Mouse (Mus musculus) telencephalon, adult 2 months (tissue): Measurements from ENCODE around the gene Nfya.

ENCODE experiments used
- DNase-seq: peaks from one replicate; pipeline ENCODE4 v3.0.0-alpha.2; 2011; ENCODE audit warnings: low read depth, low spot score

Gene Nfya

DNA sequence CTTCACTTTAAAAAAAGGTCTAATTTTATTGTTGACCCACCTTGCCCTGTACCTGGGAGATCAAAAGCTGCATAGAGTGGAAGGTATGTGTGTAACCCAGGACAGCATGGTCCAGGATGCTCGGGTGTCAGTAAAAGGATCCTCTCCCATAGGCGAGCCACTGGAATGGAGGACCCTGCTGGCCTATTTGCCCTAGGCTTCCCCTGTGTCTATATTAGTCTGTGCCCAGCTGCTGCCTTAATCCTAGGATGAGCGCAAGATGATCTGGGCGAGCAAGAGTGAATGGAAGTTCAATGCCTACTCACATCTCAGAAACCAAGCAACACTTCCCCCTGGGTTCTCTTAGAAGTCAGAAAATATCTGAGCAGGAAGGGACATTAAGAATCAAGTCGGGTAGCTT, 21.3 kb upstream of the Nfya start:
- DNase-seq, result no peak

DNA sequence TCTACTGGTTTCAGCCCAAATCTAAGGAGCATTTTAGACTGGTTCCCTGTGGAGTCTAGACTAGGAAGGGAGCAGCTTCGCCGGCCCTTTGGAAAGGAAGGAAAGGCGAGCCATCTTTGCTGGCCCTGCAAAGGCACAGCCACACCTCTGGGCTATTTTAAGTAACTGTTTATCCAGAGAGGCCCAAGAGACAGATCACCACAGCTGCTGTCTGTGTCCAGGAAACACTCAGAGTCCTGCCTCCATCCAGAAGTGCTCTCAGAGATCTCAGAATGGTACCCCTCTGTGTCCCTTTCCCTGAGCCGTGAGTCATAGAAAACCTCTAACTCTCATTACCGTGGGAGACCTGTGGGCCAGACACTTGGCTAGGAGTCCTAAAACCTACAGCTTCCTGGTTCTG, 20.7 kb upstream of the Nfya start:
- no peak for DNase-seq

DNA sequence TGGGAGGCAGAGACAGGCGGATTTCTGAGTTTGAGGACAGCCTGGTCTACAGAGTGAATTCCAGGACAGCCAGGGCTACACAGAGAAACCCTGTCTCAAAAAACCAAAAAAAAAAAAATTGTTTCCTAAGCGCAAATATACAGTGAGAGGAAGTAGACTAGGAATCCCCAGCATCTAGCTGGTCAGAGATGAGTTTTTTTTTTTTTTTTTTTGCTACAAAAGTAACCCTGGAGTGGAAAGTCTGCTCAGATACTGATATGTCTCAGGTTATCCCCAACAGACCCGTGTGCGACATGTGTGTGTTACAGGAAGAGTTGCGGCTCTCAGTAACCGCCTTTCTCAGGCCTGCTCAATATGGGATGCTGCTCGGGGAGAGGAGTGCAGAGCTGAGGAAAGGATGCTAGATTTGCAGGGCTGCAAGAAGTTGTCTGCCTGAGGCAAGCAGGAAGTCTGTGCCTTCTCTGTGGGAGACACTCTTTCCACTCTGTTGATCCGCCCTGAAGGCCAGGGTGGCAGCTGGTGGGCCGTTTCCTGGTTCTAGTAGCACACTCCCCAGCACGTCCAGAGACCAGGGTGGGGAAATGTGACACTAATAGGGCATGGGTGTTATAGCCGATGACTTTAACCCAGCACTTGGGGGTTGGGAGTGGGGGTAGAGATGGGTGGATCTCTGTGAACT, 18.3 kb upstream of the Nfya start:
- no peak for DNase-seq

DNA sequence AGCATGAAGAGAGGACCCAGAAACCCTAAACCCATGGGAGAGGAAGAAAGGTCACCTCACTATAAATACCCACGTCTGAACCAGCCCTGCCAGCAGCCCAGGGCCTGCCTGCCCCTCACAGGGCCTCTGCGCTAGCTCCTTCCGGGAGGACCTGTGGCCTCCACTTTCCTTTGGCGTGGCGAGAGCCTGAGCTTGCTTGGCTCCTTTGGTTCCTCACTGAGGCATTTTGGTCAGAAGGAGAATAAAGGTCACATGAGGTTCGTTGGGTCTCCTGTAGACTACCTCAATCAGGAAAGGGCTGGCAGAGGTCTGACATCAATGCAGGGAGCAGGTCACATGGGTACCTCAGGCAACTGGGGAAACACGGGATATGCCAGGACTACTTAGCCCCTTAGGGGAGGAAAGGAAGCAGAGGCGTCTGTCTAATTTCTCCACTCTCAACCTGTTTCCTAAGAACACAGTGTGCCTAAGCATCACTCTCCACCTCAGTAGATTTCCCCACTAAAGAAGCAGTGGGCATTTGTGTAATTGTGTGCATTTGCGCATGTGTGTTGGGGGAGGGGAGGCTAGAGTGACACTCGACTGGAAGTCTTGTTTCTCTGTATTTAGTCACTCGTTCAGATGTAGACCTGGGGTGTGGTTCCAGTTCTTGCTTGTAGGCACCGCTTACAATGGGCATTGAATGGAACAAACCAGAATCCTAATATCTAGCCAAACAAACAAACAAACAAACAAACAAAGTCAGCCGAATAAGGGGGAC, 17.5 kb upstream of the Nfya start:
- DNase-seq, result no peak

DNA sequence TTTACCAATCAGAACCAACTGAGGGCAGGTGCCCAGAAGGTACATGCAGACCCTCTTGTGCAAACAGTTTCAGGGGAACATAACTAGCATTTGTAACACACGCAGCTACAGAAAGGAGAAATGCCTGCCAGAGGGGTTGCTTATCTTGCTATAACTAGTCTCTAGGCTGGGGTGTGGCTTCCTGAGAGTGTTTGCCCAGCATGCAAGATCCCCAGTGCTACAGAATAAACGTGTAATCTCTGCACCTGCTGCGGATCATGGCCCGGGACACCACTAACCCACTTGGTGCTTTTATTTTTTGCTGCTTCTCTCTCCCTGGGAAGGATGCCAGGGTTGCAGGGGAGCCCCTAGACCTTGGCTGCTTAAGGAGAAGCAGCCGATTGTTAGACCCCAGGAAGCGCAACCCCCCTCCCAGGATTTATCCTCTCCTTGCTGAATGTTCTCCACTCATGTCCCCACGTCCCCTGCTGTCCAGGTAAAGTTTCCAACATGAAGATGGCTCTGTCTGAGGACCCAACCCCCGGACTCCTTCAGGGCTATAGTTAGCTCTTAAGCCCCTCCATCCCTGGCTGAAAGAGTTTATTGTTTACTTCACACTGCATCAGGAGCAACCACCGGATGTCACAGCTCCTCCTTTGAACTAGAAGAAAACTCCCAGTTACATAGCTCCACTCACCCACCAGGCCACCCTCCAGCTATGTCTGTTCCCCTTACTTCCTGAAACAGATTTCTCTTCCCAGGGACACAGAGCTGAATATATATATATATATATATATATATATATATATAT, 16.3 kb upstream of the Nfya start:
- no peak for DNase-seq

DNA sequence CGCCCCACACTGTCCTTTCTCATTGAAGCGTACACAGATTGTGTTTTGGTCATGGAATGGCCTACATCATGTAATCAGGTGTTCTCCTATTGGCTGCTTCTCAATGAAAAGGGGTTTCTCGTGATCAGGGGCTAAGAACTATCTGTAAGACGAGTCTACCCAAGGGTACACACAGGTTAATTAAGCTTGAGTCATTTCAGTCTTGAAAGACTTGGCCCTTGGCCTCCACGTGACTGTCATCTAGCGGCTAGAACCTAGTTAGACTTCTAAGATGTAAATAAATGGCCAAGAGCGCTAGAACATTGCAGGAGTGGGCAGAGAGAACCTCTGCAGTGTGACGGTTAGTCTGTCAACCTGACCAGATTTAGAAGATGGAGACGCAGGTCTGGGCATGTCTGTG, 14.5 kb upstream of the Nfya start:
- no peak for DNase-seq

DNA sequence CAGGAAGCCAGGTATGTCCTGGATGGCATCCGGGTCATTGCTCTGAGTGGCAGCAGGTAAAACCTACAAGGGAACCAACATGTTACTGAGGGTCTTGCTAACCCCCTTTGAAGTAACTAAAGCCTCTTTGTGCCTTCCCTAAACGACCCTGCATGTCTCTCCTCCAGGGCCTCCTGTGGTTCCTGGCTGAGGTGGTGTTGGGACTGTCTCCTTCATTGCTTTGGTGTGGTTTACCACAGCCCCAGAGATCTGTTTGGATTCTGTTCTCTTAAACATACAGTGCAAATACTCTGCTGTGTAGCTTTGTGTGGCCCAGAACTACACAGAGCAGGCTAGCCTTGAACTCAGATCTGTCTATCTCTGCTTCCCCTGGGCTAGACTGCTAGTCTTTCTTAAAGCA, 9.9 kb upstream of the Nfya start:
- DNase-seq, result no peak

DNA sequence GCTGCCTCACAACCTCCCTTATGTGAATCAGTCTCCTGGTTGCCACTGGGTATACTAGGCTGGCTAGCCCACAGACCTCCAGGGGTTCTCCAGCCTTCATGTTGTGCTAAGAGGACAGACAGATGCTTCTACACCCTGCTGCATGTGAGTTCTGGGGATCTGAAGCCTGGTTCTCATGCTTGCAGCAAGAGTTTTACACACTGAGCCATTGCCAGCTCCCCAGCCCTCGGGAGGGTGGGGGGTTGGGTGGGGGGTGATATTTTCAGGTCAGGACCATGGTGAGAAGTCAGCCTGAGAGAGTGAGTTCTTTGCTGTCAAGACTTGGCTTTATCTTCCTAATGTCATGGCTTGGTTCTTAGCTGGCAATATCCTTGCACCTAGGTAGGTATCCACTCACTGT, 9.1 kb upstream of the Nfya start:
- DNase-seq, result no peak

DNA sequence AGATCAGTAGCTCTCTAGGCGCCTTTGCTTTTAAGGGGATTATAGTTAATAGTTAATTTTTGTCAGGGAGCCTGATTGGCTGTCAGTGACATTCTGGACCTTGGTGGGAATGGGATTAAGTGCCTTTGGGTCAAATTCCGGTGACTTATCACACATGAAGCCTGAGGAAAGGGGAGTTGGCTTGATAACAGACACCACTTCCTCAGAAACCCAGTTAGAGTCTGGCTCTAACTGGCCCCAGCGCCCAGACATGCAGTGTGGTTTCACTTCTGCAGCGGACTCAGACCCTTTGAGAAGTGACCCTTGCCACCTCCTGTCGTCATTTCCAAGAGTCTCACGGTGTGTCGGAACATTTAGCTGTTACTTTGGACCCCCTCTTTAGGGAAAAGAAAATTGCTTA, 8.5 kb upstream of the Nfya start:
- DNase-seq, result no peak

DNA sequence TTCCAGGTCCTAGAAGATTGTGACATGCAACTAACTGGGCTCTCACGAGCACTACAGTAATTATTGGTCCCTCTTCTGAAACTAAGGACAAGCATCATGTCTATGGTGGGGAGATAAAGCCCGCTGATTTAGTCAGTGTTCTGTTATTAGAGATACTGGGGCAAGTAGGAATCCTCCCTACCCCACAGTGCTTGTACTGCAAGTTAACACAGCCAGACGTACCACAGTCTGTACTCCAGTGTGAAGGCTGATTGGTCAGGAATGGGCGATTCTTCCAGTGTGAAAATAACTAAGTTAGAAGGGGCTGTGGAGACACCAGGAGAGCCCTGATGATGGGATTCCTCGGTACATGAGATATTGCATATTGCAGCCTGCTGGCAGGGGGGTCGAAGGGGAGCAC, 7.8 kb upstream of the Nfya start:
- no peak for DNase-seq

DNA sequence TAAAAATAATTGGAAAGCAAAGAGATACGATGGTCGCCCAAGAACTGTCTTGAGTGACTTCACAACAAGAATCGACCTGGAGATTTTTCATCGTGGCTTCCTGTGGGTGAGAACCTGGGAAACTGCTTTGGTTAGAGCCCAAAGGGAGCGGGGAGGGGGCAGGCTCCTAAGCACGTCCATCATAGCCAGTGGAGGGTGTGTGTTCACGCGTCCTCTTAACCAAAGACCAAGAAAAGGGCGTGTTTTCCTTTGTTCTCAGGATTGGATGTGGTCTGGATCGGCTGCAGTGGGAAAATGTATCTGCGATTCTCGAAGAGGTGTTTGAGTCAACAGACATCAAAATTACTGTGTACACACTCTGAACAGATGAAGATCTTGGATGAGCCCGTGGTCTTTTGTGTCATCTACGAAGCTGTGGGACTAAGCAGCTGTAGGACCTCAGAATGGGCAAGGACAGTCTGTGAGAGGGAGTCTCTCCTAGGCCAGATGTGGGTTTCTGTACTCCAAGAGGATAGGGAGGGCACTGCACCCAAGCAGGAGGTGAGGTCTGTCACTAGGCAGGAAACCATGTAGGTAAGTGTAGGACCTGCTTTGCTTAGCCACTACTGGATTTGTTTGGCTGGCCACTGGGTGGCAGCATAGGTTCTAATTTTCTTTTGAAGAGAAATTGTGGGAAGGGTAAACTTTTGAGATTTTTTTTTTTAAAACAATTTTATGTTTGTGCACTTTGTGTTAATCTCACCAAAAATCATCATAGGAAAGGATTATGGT, 6.9 kb upstream of the Nfya start:
- DNase-seq, result no peak

DNA sequence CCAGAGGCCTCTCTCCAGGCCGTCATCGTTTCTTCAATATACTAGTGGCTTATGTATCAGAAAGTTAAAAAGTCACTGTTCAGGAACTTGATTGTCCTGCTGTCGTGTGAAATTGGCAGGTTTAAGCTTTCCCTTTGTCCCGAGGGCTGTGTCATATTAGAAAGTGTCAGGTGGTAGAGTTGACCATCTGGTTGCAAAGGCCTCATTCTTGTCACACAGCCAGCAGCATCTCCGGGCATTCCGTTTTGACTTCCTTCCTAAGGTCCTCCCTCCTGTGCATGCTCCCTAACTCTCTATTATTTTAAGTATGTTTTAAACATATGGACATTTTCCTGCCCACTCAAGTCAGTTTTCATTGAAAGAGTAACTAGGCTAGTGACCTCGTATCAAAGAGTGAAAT, 6.3 kb upstream of the Nfya start:
- no peak for DNase-seq

DNA sequence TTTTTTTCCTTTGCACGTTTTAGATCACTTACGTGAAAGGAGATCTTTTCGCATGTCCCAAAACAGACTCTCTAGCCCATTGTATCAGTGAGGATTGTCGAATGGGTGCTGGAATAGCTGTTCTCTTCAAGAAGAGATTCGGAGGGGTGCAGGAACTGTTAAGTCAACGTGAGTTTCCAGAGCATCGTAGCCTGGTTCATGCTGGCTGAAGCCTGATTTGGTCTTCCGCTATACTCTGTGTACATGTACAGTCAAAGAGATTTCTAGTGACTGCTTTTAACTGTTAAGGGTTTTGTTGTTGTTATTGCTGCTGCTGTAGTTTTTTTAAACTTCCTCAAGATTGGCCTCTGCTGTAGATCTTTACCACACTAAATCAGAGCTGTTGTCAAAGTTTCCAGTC, 1.5 kb upstream of the Nfya start:
- DNase-seq, result no peak

DNA sequence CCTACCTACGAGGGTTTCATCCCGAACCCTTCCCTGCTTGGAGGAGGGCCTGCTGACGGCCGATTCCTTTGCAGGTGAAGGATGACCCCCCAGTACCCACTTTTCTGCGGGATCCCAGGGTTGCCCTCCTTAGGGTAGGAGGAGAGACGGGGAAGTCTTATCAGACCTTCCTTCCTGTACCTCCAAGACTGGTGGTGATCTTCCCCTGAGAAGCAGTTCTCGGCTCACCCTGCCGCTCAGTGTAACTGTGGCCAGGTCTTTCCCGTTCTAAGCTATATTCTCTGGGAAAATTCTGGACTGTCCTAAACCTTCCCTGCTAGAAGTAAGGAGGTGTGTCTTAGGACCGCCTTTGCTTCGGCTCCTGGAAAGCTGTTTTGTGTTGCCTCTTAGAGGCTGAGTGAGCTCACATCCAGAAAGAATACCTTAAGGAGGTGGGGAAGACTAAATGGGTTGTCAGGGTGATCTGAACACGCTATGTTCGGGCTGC, 636 bp upstream of the Nfya start:
- no peak for DNase-seq

DNA sequence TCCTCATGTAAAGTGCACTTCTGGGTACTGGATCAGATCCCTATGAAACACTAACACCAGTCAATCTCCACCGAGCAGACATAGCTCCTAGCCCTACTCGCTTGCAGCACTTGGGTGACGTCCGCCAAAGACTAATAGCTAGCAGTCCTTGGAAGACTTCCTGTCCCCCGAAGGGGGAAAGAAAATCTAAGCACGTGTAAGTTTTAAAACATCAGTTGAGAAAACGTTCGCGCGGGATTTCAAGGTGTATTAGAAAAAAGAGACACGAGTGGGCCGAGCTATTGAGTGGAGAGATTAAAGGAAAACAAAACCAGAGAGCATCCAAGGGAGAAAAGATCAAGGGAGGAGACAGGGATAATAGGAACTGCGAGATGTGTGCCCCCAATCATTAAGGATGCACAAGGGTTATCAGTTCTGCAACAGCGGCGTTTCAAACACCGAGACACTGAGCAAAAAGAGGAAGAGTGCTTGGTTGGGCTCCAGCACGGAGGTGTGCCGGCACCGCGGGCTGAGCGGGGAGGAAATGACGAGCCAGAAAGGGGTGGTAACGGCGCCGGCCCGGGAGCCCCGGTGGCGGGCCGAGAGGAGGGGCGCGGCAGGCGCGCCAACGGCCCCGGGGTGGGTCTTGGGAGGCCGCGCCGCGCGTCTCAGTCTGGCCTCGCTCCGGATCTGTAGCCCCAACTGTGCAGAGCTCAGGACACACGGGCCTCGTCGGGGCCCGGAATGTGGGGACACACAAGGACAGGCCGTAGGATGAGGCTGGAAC, 997 bp downstream of the Nfya start:
- DNase-seq, result no peak

DNA sequence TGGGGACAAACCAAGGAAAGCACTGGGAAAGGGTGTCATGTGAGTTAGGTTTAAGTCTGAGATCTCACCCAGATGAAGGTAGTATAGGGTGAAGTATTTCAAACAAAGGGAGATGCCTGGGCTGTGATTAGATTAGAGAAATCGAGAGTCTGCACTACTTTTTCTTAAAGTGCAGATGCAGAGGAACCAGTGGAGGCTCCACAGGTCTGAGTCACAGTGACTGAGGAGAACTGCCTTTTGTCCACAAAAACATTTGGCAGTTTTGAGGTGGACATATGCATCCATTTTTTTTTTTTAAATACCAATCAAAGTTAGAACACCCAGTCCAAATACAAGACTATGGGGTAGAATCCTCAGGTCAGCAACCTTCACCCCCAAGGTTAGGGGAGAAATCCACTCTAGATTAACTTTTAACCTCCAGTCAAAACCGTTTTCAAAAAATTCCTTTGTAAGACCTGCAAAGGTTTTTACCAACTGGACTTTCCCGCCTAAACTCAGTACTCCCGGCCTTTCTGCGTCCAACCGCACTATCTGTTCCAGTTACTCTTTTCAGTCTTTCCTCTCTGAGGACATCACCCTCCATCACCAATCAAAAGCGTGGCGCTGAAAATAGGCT, 1.7 kb downstream of the Nfya start:
- no peak for DNase-seq

DNA sequence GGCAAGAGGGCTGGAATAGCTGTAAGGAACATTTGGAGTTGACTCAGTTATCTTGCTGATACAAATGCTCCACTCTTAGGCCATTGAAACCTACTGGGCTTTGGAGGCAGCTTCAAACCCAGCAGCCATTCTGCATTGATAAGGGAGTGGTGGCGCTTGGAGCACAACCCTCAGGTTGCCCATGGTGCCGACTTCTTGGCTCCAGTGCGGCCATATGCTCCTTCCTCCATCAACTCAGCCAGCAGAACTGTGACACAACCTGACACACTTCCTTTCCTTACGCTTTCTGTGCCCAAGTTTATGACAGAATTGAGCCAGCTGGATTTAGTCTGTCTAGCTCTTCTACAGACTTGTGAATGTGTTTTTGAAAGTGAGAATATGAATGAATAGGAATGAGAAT, 2.6 kb downstream of the Nfya start:
- peak; percentile 46 for DNase-seq

DNA sequence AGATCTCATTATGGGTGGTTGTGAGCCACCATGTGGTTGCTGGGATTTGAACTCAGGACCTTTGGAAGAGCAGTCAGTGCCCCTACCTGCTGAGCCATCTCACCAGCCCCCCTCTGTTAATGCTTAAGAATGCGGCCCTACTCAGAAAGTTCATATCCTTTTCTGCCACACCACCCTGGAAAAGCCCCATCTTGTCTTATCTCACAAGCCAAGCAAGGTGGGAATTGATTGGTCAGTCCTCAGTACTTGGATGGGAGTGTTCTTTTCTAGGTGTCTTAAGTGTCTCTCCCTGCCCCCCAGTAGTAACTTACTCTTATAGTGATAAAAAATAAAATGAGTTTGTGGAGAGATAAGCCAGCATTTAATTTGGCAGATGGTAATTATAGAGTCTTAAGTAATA, 5.0 kb downstream of the Nfya start:
- DNase-seq, result no peak

DNA sequence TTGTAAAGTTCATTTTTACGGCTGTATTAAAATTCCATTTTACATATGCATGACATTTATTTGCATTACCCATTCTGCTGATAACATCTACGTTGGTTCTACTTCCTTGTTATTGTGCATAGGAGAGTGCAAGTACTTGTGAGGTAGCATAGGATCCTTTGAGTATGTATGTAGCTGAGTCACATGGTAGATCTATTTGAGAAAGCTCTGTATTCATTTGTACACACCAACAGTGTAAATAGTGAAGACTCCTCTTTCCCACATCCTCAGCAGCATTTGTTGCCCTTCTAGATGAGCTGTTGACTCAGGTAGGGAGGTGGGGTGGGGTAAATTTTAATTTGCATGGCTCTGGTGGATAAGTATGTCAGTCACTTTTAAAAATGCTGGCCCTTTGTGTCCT, 5.9 kb downstream of the Nfya start:
- DNase-seq, result no peak

DNA sequence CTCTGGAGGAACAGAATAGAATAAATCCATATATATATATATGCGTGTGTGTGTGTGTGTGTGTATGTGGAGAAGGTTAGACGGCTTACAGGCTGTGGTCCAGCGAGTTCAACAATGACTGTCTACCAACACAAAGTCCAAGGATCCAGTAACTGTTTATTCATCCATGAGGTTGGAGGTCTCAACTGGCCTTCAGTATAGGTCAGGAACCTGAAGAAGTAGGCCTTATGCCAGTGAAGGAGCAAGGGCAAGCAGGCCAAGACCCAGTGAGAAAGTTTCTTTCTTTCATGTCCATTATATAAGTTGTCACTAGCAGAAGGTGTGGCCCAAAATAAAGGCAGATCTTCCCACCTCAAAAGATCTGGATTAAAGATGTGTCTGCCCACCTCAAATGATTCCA, 7.0 kb downstream of the Nfya start:
- DNase-seq, result no peak

DNA sequence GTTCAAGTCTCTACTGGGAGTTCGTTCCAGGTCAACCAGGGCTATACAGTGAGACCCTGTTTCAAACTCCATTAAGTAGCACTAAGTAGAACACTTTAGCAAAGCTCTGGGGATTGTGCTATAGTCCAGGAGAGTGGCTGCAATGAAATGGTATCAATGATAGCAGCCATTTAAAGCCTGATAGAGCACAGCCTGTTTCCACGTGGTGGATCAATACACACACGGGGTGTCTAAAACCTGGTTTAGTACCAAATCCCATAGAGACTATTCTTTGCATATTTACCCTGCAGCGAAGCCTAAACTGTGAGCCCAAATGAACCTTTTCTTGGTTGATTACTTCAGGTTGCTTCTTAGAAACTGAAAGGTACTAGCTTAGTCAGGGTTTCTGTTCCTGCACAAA, 8.0 kb downstream of the Nfya start:
- no peak for DNase-seq
